In the genomic region with DNA sequence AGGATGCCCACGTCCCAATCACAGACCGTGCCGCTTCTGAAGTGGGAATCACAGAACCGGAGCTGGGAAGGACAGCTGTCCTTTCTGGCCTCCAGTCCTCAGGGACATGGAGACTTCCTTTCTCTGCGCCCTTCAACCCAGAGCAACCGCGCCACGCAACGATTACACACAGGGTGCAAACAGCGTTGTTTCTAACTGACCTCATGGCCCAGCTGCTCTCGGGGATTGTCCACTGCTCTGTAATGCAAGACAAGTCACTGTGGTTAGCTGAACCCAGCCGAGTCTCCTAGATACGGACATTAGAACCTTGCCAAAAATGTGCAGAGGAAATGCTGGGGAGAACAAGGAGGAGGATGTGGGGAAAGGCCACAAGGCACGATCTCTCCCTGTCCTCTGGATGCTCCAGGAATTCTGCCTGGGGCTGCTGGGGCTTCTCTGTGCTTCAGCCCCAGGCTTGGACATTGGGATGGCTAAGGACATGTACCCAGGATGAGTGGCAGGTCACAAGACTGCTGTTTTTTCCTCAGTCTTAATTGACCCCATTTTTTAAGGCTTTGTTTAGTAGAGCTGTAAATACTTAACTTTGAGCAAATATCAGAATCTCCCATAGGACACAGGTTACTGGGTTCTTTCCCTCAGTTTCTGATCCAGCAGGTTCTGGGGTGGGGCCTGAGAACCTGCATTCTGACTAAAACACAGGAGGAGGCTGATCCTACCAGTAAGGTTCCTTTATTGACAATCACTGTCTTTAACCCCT, we compare ENCODE assay signal across 10 mouse cellular contexts. TPM values are rescaled to one million over a fixed set of nuclear protein-coding genes. Genes with fewer than 3 reads are reported as not detected.
DNase-seq lines count a peak whose midpoint lies in the region; ATAC-seq lines count a peak whose summit lies in the region.
"Had no signal": no experiment of that assay in that cellular context is flagged by ENCODE, and none has a peak within 500 bp of the region (broad histone marks: within the 10 kb centered on the region; RNA-seq: fewer than 3 reads in every experiment).

No protein-coding gene starts in this region.

- H3K36me3 ChIP-seq in midbrain, embryonic 13.5 days, result no peaks in the 10 kb centered on the region

- no peak overlapping the region for H3K9ac ChIP-seq in midbrain, embryonic 13.5 days (replicated peaks)
- H3K9ac ChIP-seq: liver, embryonic 14.5 days had no signal

- 67% methylated on average over 14 of the region's 14 CpGs for WGBS in midbrain, embryonic 13.5 days

- no peak overlapping the region for H3K4me2 ChIP-seq in midbrain, embryonic 13.5 days (replicated peaks)

- H3K27me3 ChIP-seq in midbrain, embryonic 13.5 days, result peaks cover 25% of the 10 kb centered on the region

- H3K4me1 ChIP-seq in midbrain, embryonic 13.5 days (replicated peaks), result peaks cover 10% of the 10 kb centered on the region; the same call in 1 of the 2 replicates

- H3K9me3 ChIP-seq in midbrain, embryonic 13.5 days, result no peaks in the 10 kb centered on the region

- no peak overlapping the region for H3K27ac ChIP-seq in midbrain, embryonic 13.5 days
- H3K27ac ChIP-seq: liver, embryonic 14.5 days had no signal

- no peak overlapping the region for H3K4me3 ChIP-seq in midbrain, embryonic 13.5 days (replicated peaks)

- ATAC-seq in midbrain, embryonic 13.5 days, result no peak
- no peak for ATAC-seq in megakaryocyte-erythroid progenitor cell, adult 5-6 weeks (replicated peaks; ENCODE audit: low FRiP score, low TSS enrichment, poor library complexity, severe bottlenecking)

- peak; percentile 44 to 57 for DNase-seq in cerebellum, postnatal 10 days
- DNase-seq in cerebellum, postnatal 36 days, result no peak
- DNase-seq in 3T3-L1 (ENCODE audit: low read depth, low spot score), result peak; percentile 98
- peak; percentile 40 to 76 for DNase-seq in gastrocnemius, postnatal 4 days (ENCODE audit: low spot score in 2 of 2)
- peak; percentile 65 to 77 for DNase-seq in kidney, postnatal 4 days
- no peak for DNase-seq in left cerebral cortex, adult 8-10 months (ENCODE audit: low spot score in 2 of 2)
- DNase-seq: thymus, postnatal 14 days had no signal

RNA-seq across cellular contexts. Expression of a gene that starts 4.9 kb away (rescaled TPM):
- 10 to 100 TPM; 15.8 to 17.4 TPM for total RNA-seq in gastrocnemius, postnatal 4 days (2021)
- 0.24 and 0.28 TPM in 2 replicates for polyA plus RNA-seq in midbrain, embryonic 13.5 days (2015; fragmentation: Nextera tagmentation; extraction: Ambion mirVana)
- under 1 TPM; 0.09 to 0.27 (median 0.18) TPM for total RNA-seq in left cerebral cortex, adult 8-10 months (2022)
- total RNA-seq in megakaryocyte-erythroid progenitor cell, adult 5-6 weeks (2014; fragmentation: Nextera tagmentation), result 2.0 TPM in 1 of 2 replicates, not detected in the other
- total RNA-seq in megakaryocyte-erythroid progenitor cell, adult 5-6 weeks (2017), result 1.6 TPM in 1 of 2 replicates, not detected in the other

RNA-seq across cellular contexts. Expression of a gene that starts 19.5 kb away (rescaled TPM):
- not detected for total RNA-seq in gastrocnemius, postnatal 4 days (2021)
- not detected in 2 replicates for polyA plus RNA-seq in midbrain, embryonic 13.5 days (2015; fragmentation: Nextera tagmentation; extraction: Ambion mirVana)
- not detected for total RNA-seq in left cerebral cortex, adult 8-10 months (2022)
- total RNA-seq in megakaryocyte-erythroid progenitor cell, adult 5-6 weeks (2014; fragmentation: Nextera tagmentation), result 0.42 TPM in 1 of 2 replicates, not detected in the other
- total RNA-seq in megakaryocyte-erythroid progenitor cell, adult 5-6 weeks (2017), result 2.2 TPM in 1 of 2 replicates, not detected in the other

Comparison
In these comparisons a context has a peak if more than half of its experiments do, and no peak if none do; other contexts are left out.
1. DNase-seq: peak in cerebellum, postnatal 10 days (2 of 2), 3T3-L1 (single experiment), gastrocnemius, postnatal 4 days (2 of 2) and kidney, postnatal 4 days (2 of 2); none in cerebellum, postnatal 36 days (0 of 2) and left cerebral cortex, adult 8-10 months (0 of 2).
2. RNA of a gene that starts 4.9 kb away (total RNA-seq): 15.8 to 17.4 TPM in gastrocnemius, postnatal 4 days; 1.6 to 2.0 TPM in megakaryocyte-erythroid progenitor cell, adult 5-6 weeks and 0.09 to 0.27 TPM in left cerebral cortex, adult 8-10 months; every median in the first group is over 4 times any median in the second.